Mouse (Mus musculus) kidney, embryonic 14.5 days (tissue): Measurements from ENCODE around the gene Acsl5. TPM values are rescaled to one million over a fixed set of nuclear protein-coding genes. Genes with fewer than 3 reads are reported as not detected.

ENCODE experiments used
- ATAC-seq: fragments of 200-750 bp; cut with Nextera tagmentation; 2 replicates; pipeline ENCODE4 v1.8.0; 2017; ENCODE audit warnings: moderate number of reproducible peaks, mild to moderate bottlenecking, moderate TSS enrichment, moderate library complexity; ENCODE audit not compliant: low FRiP score, low TSS enrichment
- H3K27ac ChIP-seq: fragments of 300-500 bp; sonication (generic); 2 replicates; pipeline ENCODE4 v1.5.1; 2014; ENCODE audit warnings: low read depth, mild to moderate bottlenecking, low read length, moderate library complexity, mixed read lengths
- H3K27me3 ChIP-seq: fragments of 300-500 bp; sonication (generic); 2 replicates; pipeline ENCODE4 v1.6.1; 2014; ENCODE audit warnings: mild to moderate bottlenecking, low read length; ENCODE audit not compliant: control insufficient read depth, insufficient read depth
- H3K36me3 ChIP-seq: fragments of 300-500 bp; sonication (generic); 2 replicates; pipeline ENCODE4 v1.6.1; 2014; ENCODE audit warnings: low read length, mixed read lengths; ENCODE audit not compliant: control insufficient read depth, insufficient read depth
- H3K4me1 ChIP-seq: fragments of 300-500 bp; sonication (generic); 2 replicates; pipeline ENCODE4 v1.6.1; 2014; ENCODE audit warnings: low read length, mixed read lengths; ENCODE audit not compliant: control insufficient read depth, insufficient read depth
- H3K4me2 ChIP-seq: fragments of 300-500 bp; sonication (generic); replicated peaks from 2 replicates; pipeline ENCODE4 v1.6.1; 2014; ENCODE audit warnings: low read depth, mild to moderate bottlenecking, low read length
- H3K4me3 ChIP-seq: fragments of 300-500 bp; sonication (generic); 2 replicates; pipeline ENCODE4 v1.5.1; 2014; ENCODE audit warnings: mild to moderate bottlenecking, low read length
- H3K9ac ChIP-seq: fragments of 300-500 bp; sonication (generic); 2 replicates; pipeline ENCODE4 v1.6.1; 2014; ENCODE audit warnings: low read depth, mild to moderate bottlenecking, low read length, moderate library complexity
- H3K9me3 ChIP-seq: fragments of 300-500 bp; sonication (generic); 2 replicates; pipeline ENCODE4 v1.6.1; 2016; ENCODE audit warnings: low read length; ENCODE audit not compliant: control insufficient read depth
- WGBS: fragments of 180-500 bp; shearing (Covaris S2); extraction: QIAGEN DNeasy Blood & Tissue Kit; methylation state at CpG from one replicate; pipeline ENCODE4 v1.1.7; 2014; 5-methylcytosine and 5-hydroxymethylcytosine counted together
- polyA plus RNA-seq: library from polyadenylated mRNA; unstranded; fragments of >200 nt; fragmentation: Nextera tagmentation; extraction: Ambion mirVana; gene quantifications from 2 replicates; pipeline ENCODE4 v1.2.1, GENCODE M21; 2014

The Acsl5 gene
- polyA plus RNA-seq, 1 experiment from 2014 or later = 38.1 TPM

GRCm38 (mm10) chr19:55319036-55319435, 67.3 kb downstream of the Acsl5 start:
- WGBS = 79% methylated on average over 3 of the region's 3 CpGs
- H3K4me2 ChIP-seq = no peak overlapping the region
- H3K27me3 ChIP-seq = no peaks in the 10 kb centered on the region

GRCm38 (mm10) chr19:55319521-55319920, 67.8 kb downstream of the Acsl5 start:
- Histone ChIP-seq H3K9me3 (no peaks in the 10 kb centered on the region), H3K27me3 (no peaks in the 10 kb centered on the region), H3K4me1 (peaks cover 15% of the 10 kb centered on the region; the same call in 1 of the 2 replicates), H3K9ac (no peak overlapping the region), H3K36me3 (peaks cover 8% of the 10 kb centered on the region; the same call in 1 of the 2 replicates), H3K4me3 (no peak overlapping the region), H3K27ac (no peak overlapping the region), H3K4me2 (no peak overlapping the region)
- no peak for ATAC-seq
- WGBS = 73% methylated on average over 5 of the region's 5 CpGs

More at GRCm38 (mm10) chr19:55319036-55319435, 67.3 kb downstream of the Acsl5 start:
- Histone ChIP-seq H3K9me3 (no peaks in the 10 kb centered on the region), H3K9ac (no peak overlapping the region), H3K4me1 (peaks cover 16% of the 10 kb centered on the region; the same call in 1 of the 2 replicates), H3K27ac (no peak overlapping the region), H3K4me3 (no peak overlapping the region), H3K36me3 (peaks cover 8% of the 10 kb centered on the region; the same call in 1 of the 2 replicates)
- ATAC-seq = no peak

- H3K4me1 ChIP-seq = peaks cover 4% of the 10 kb centered on the region; the same call in 1 of the 2 replicates
- no peak overlapping the region for H3K27ac ChIP-seq
- no peak overlapping the region for H3K4me3 ChIP-seq
- H3K4me2 ChIP-seq = no peak overlapping the region
- no peak overlapping the region for H3K9ac ChIP-seq
- no peaks in the 10 kb centered on the region for H3K9me3 ChIP-seq
- 94% methylated on average over 8 of the region's 8 CpGs for WGBS
- H3K27me3 ChIP-seq = no peaks in the 10 kb centered on the region
- no peak for ATAC-seq
- peaks cover 8% of the 10 kb centered on the region; the same call in 1 of the 2 replicates for H3K36me3 ChIP-seq
These were observed 70.9 kb downstream of the Acsl5 start for GRCm38 (mm10) chr19:55322604-55323003.

- H3K4me3 ChIP-seq = no peak overlapping the region
- no peak overlapping the region for H3K27ac ChIP-seq
- no peaks in the 10 kb centered on the region for H3K9me3 ChIP-seq
- WGBS = 90% methylated on average over 4 of the region's 4 CpGs
- H3K4me2 ChIP-seq = no peak overlapping the region
- no peaks in the 10 kb centered on the region for H3K27me3 ChIP-seq
- ATAC-seq = no peak
- no peaks in the 10 kb centered on the region for H3K4me1 ChIP-seq
- no peak overlapping the region for H3K9ac ChIP-seq
- H3K36me3 ChIP-seq = peaks cover 29% of the 10 kb centered on the region; the same call in 1 of the 2 replicates
These were observed 75.8 kb downstream of the Acsl5 start for GRCm38 (mm10) chr19:55327510-55327909.

- no peak for ATAC-seq
- Histone ChIP-seq H3K4me3 (no peak overlapping the region), H3K4me1 (no peaks in the 10 kb centered on the region), H3K36me3 (peaks cover 25% of the 10 kb centered on the region; the same call in 1 of the 2 replicates), H3K4me2 (no peak overlapping the region), H3K9me3 (no peaks in the 10 kb centered on the region), H3K9ac (no peak overlapping the region), H3K27ac (no peak overlapping the region), H3K27me3 (no peaks in the 10 kb centered on the region)
- WGBS = 89% methylated on average over 5 of the region's 5 CpGs
These were observed 80.0 kb downstream of the Acsl5 start for GRCm38 (mm10) chr19:55331776-55332175.

GRCm38 (mm10) chr19:55332641-55333268, 81.0 kb downstream of the Acsl5 start:
- H3K9me3 ChIP-seq = no peaks in the 10 kb centered on the region
- H3K27ac ChIP-seq = no peak overlapping the region
- H3K36me3 ChIP-seq = peaks cover 25% of the 10 kb centered on the region; the same call in 1 of the 2 replicates
- no peaks in the 10 kb centered on the region for H3K4me1 ChIP-seq
- WGBS = 88% methylated on average over 8 of the region's 8 CpGs
- no peaks in the 10 kb centered on the region for H3K27me3 ChIP-seq
- peak; percentile 81 for ATAC-seq
- H3K4me3 ChIP-seq = no peak overlapping the region
- H3K4me2 ChIP-seq = no peak overlapping the region
- no peak overlapping the region for H3K9ac ChIP-seq

GRCm38 (mm10) chr19:55335881-55336280, 84.1 kb downstream of the Acsl5 start:
- 94% methylated on average over 1 of the region's 1 CpGs for WGBS
- Histone ChIP-seq H3K9ac (no peak overlapping the region), H3K27me3 (no peaks in the 10 kb centered on the region), H3K36me3 (peaks cover 8% of the 10 kb centered on the region; the same call in 1 of the 2 replicates), H3K4me3 (no peak overlapping the region), H3K4me2 (no peak overlapping the region), H3K4me1 (no peaks in the 10 kb centered on the region), H3K27ac (no peak overlapping the region), H3K9me3 (no peaks in the 10 kb centered on the region)
- no peak for ATAC-seq

- Histone ChIP-seq H3K9ac (no peak overlapping the region), H3K27me3 (no peaks in the 10 kb centered on the region), H3K36me3 (peaks cover 6% of the 10 kb centered on the region; the same call in 1 of the 2 replicates), H3K27ac (no peak overlapping the region), H3K9me3 (no peaks in the 10 kb centered on the region), H3K4me2 (no peak overlapping the region), H3K4me3 (no peak overlapping the region), H3K4me1 (no peaks in the 10 kb centered on the region)
- 83% methylated on average over 12 of the region's 12 CpGs for WGBS
- ATAC-seq = no peak
These were observed 84.7 kb downstream of the Acsl5 start for GRCm38 (mm10) chr19:55336441-55336840.

GRCm38 (mm10) chr19:55337066-55337465, 85.3 kb downstream of the Acsl5 start:
- H3K4me1 ChIP-seq = no peaks in the 10 kb centered on the region
- no peak overlapping the region for H3K9ac ChIP-seq
- ATAC-seq = no peak
- H3K4me3 ChIP-seq = no peak overlapping the region
- WGBS = 91% methylated on average over 9 of the region's 9 CpGs
- no peaks in the 10 kb centered on the region for H3K9me3 ChIP-seq
- H3K27me3 ChIP-seq = no peaks in the 10 kb centered on the region
- no peak overlapping the region for H3K27ac ChIP-seq
- no peak overlapping the region for H3K4me2 ChIP-seq
- peaks cover 3% of the 10 kb centered on the region; the same call in 1 of the 2 replicates for H3K36me3 ChIP-seq
